Mouse (Mus musculus): ENCODE measurements around the gene Hspbp1. TPM values are rescaled to one million over a fixed set of nuclear protein-coding genes. Genes with fewer than 3 reads are reported as not detected.

Gene Hspbp1
- 132 and 137 TPM in 2 replicates for polyA plus RNA-seq (2014; fragmentation: Nextera tagmentation; extraction: Ambion mirVana)

DNA sequence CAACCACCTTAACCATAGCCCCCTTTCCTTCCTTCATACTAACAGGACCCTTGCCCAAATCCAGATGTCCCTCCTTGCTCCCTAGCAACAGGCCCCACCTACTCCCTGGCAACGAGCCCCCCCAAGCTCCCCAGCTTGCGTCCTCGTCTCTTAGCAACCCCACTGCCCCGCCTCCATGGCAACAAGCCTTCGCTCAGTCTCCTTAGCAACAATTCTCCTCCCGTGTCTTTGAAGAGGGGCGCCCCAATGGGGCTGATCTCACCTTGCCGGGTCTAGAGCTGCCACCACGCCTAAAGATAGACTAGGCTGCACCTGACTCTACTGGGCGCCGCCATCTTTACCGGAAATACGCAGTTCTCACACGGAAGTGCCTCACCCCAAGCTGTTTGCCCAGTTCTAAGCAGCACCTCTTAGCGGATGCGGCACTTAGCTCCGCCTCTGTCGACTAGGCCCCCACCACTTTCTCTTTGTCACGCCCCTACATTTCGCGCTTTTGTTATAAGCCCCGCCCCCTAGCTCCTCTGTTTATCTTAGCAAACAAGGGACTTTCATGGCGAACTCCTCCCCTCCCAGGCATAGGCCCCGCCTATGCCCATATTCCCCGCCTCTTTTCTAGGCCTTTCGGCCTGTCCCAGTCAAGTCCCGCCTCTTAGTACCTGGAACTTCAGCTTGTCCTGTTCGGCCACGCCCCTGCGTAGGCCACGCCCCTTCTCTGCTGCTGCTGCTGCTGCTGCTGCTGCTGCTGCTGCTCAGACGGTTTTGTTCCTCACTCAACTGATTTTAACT, at the start of gene Hspbp1:
Gene Hspbp1 (minus strand): TSS at position 437 of the 786 bp plus-strand sequence.
- ATAC-seq (replicated peaks; ENCODE audit: low FRiP score): peak; percentile 98
- H3K27ac ChIP-seq (ENCODE audit: low read depth, low read length): peak within 1 kb of the TSS; percentile 79; the same call in 1 of the 2 replicates
- H3K9ac ChIP-seq (ENCODE audit: low read depth, low read length): peak within 1 kb of the TSS; percentile 73
- H3K4me1 ChIP-seq (replicated peaks; ENCODE audit: control insufficient read depth, insufficient read depth, low read length): peaks cover 11% of the 10 kb centered on the region
- peak within 1 kb of the TSS; percentile 98 for H3K4me2 ChIP-seq
- H3K4me3 ChIP-seq (ENCODE audit: low read depth, low read length): peak within 1 kb of the TSS; percentile 89
- WGBS: under 1% methylated on average over 32 of the region's 32 CpGs
- peaks cover 9% of the 10 kb centered on the region for H3K36me3 ChIP-seq (ENCODE audit: control insufficient read depth, insufficient read depth, low read length)
- peak; percentile 95 for DNase-seq (ENCODE audit: low spot score)
- no peaks in the 10 kb centered on the region for H3K9me3 ChIP-seq (ENCODE audit: control insufficient read depth, low read length)
- H3K27me3 ChIP-seq (replicated peaks; ENCODE audit: control insufficient read depth, insufficient read depth, low read length): no peaks in the 10 kb centered on the region

DNA sequence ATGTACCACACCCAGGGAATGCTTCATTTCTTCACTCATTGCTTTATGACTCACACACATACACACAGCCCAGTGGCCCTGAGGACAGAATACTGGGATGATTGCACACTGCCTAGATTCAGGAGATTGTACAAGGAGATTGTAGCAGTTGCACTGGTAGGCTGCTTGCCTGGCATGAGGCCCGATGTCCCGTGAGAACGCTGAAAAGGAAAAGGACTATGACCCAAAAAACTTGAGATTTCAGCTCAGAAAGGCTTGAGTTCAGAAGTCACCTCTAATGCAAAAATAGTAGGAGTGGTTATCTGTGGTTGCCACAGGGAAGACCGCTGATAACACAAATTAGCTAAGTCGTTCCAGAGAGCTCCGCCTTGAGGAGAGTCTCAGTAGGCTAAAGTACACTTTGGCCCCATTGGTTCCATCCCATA, 48.1 kb upstream of the Hspbp1 start:
- Histone ChIP-seq H3K27me3 (replicated peaks; ENCODE audit: control insufficient read depth, insufficient read depth, low read length) (no peaks in the 10 kb centered on the region), H3K27ac (ENCODE audit: low read depth, low read length) (no peak overlapping the region), H3K4me3 (ENCODE audit: low read depth, low read length) (no peak overlapping the region), H3K9me3 (ENCODE audit: control insufficient read depth, low read length) (no peaks in the 10 kb centered on the region), H3K36me3 (ENCODE audit: control insufficient read depth, insufficient read depth, low read length) (no peaks in the 10 kb centered on the region), H3K4me2 (peak overlapping the region; percentile 6; the same call in 1 of the 2 replicates), H3K9ac (ENCODE audit: low read depth, low read length) (no peak overlapping the region), H3K4me1 (replicated peaks; ENCODE audit: control insufficient read depth, insufficient read depth, low read length) (peaks cover 3% of the 10 kb centered on the region)
- WGBS: 41% methylated on average over 6 of the region's 6 CpGs
- DNase-seq (ENCODE audit: low spot score) (no peak), ATAC-seq (replicated peaks; ENCODE audit: low FRiP score) (peak; percentile 82)

DNA sequence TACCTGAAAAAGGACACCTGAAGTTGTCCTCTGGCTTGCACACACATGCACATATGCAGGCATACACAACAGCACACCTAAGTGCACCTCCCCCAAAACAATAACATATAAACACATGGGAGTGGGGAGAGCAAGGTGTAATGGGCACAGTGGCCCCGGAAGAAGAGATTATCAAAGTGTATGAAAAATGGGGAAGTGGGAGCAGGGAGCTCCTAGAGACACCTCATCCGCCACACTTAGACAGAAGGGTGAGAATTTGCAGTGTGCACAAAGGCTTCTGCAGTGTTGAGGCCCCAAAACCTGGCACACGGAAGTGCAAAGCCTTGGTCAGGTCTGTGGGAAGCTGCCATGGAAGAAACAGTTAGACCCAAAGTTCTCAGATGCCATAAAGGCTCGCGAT, 46.2 kb upstream of the Hspbp1 start:
- no peak overlapping the region for H3K27ac ChIP-seq (ENCODE audit: low read depth, low read length)
- no peak for ATAC-seq (replicated peaks; ENCODE audit: low FRiP score)
- WGBS: 68% methylated on average over 5 of the region's 5 CpGs

DNA sequence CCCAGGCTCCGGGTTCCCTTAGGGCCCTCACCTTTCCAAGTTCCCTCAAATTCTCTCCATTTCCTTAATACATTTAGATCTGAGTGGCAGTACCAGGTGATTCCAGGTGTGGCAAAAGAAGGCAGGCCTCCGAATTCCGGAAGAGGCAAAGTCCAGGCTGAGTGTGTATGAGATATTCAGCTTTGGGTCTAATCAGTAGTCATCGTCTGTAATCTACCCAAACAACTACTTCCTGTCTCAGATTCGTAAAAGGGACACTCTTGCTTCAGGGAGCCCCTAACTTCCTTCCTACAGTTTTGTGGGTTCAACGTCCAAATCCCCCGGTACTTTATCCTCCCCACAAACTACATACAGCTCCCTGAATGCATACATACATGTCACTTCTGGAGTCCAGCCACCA, 40.3 kb upstream of the Hspbp1 start, which contains the start of gene Tmem150b:
Gene Tmem150b (minus strand): TSS at position 81 of the 400 bp plus-strand sequence.
- WGBS: 42% methylated on average over 7 of the region's 7 CpGs
- no peak within 1 kb of the TSS for H3K4me3 ChIP-seq (ENCODE audit: low read depth, low read length)

More for the DNA sequence above, 46.2 kb upstream of the Hspbp1 start:
- H3K4me1 ChIP-seq (replicated peaks; ENCODE audit: control insufficient read depth, insufficient read depth, low read length): peaks cover 3% of the 10 kb centered on the region
- no peak overlapping the region for H3K4me3 ChIP-seq (ENCODE audit: low read depth, low read length)
- no peaks in the 10 kb centered on the region for H3K27me3 ChIP-seq (replicated peaks; ENCODE audit: control insufficient read depth, insufficient read depth, low read length)
- no peaks in the 10 kb centered on the region for H3K9me3 ChIP-seq (ENCODE audit: control insufficient read depth, low read length)
- no peak overlapping the region for H3K4me2 ChIP-seq
- no peak overlapping the region for H3K9ac ChIP-seq (ENCODE audit: low read depth, low read length)
- H3K36me3 ChIP-seq (ENCODE audit: control insufficient read depth, insufficient read depth, low read length): no peaks in the 10 kb centered on the region
- DNase-seq (ENCODE audit: low spot score): no peak

DNA sequence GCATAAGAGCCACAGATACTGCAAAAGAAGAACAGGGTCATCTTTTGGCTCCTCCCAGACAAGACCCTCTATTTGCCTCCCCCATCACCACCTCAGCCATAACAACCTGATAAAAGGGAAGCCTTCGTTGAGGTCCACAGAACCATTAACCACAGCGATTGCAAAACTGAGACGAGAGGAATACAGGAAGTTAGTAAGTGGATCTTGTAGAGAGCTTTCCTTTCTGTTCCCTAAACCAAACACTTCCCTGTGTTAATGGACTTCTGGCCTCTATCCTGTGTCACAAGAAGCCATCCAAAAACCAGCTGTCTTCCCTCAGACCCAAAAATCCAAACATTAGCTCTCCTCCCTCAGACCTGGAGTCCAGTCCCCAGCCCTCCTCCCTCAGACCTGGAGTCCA, 39.5 kb upstream of the Hspbp1 start:
- Histone ChIP-seq H3K27ac (ENCODE audit: low read depth, low read length) (no peak overlapping the region), H3K36me3 (ENCODE audit: control insufficient read depth, insufficient read depth, low read length) (no peaks in the 10 kb centered on the region), H3K27me3 (replicated peaks; ENCODE audit: control insufficient read depth, insufficient read depth, low read length) (no peaks in the 10 kb centered on the region), H3K4me1 (replicated peaks; ENCODE audit: control insufficient read depth, insufficient read depth, low read length) (no peaks in the 10 kb centered on the region; the same call in 1 of the 2 replicates), H3K9ac (ENCODE audit: low read depth, low read length) (no peak overlapping the region), H3K4me3 (ENCODE audit: low read depth, low read length) (no peak overlapping the region), H3K9me3 (ENCODE audit: control insufficient read depth, low read length) (no peaks in the 10 kb centered on the region), H3K4me2 (no peak overlapping the region; the same call in 1 of the 2 replicates)
- 16% methylated on average over 3 of the region's 3 CpGs for WGBS
- ATAC-seq (replicated peaks; ENCODE audit: low FRiP score): no peak
- no peak for DNase-seq (ENCODE audit: low spot score)

More for the DNA sequence above, 40.3 kb upstream of the Hspbp1 start, which contains the start of gene Tmem150b:
- H3K27ac ChIP-seq (ENCODE audit: low read depth, low read length): no peak within 1 kb of the TSS
- no peak for ATAC-seq (replicated peaks; ENCODE audit: low FRiP score)
- no peaks in the 10 kb centered on the region for H3K36me3 ChIP-seq (ENCODE audit: control insufficient read depth, insufficient read depth, low read length)
- H3K4me2 ChIP-seq: peak within 1 kb of the TSS; percentile 62; the same call in 1 of the 2 replicates
- H3K9me3 ChIP-seq (ENCODE audit: control insufficient read depth, low read length): no peaks in the 10 kb centered on the region
- H3K9ac ChIP-seq (ENCODE audit: low read depth, low read length): no peak within 1 kb of the TSS
- no peaks in the 10 kb centered on the region for H3K27me3 ChIP-seq (replicated peaks; ENCODE audit: control insufficient read depth, insufficient read depth, low read length)
- H3K4me1 ChIP-seq (replicated peaks; ENCODE audit: control insufficient read depth, insufficient read depth, low read length): no peaks in the 10 kb centered on the region; the same call in 1 of the 2 replicates
- DNase-seq (ENCODE audit: low spot score): no peak

DNA sequence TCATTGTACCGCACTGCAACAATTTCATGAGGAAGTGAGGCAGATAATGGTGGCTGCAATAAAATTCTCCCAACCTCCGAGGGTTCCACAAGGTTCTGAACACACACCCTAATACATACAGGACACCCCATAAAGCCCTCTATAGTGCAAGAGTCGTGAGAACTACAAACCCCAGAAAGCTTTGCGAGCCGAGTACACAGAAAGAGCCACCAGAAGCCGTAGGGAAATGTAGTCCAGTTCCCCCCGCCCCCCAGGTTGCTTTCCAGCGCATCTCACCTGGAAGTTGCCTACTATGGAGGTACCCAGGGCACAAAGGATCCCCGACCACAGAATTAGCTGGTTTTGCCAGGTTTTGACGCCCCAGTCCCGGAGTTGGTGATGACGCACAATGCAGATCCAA, 38.6 kb upstream of the Hspbp1 start:
- Histone ChIP-seq H3K36me3 (ENCODE audit: control insufficient read depth, insufficient read depth, low read length) (no peaks in the 10 kb centered on the region), H3K4me1 (replicated peaks; ENCODE audit: control insufficient read depth, insufficient read depth, low read length) (no peaks in the 10 kb centered on the region; the same call in 1 of the 2 replicates), H3K4me2 (peak overlapping the region; percentile 62), H3K9me3 (ENCODE audit: control insufficient read depth, low read length) (no peaks in the 10 kb centered on the region), H3K4me3 (ENCODE audit: low read depth, low read length) (peak overlapping the region; percentile 28; the same call in 1 of the 2 replicates), H3K27me3 (replicated peaks; ENCODE audit: control insufficient read depth, insufficient read depth, low read length) (no peaks in the 10 kb centered on the region), H3K27ac (ENCODE audit: low read depth, low read length) (no peak overlapping the region), H3K9ac (ENCODE audit: low read depth, low read length) (0 out of 2 replicates have a peak overlapping the region, but pooled peaks have one; percentile 16)
- ATAC-seq (replicated peaks; ENCODE audit: low FRiP score): peak; percentile 59; the same call in 1 of the 2 replicates
- WGBS: 35% methylated on average over 12 of the region's 12 CpGs
- DNase-seq (ENCODE audit: low spot score): no peak

DNA sequence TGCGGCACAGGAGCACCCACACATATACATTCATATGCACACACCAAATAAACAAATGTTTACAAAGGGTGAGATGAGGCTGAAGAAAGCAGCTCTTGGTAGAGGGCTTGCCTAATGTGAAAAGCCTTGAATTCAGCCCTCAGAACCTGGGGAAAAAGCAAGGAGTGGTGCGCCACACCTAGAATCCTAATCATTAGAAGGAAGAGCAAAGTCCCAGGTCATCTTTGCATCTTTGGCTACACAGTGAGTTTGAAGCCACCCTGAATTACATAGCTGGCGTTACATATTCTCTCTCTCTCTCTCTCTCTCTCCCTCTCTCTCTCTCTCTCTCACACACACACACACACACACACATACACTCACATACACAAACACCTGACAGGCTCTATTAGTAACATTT, 34.4 kb upstream of the Hspbp1 start:
- DNase-seq (ENCODE audit: low spot score): no peak
- Histone ChIP-seq H3K4me2 (no peak overlapping the region), H3K9ac (ENCODE audit: low read depth, low read length) (no peak overlapping the region), H3K27me3 (replicated peaks; ENCODE audit: control insufficient read depth, insufficient read depth, low read length) (no peaks in the 10 kb centered on the region), H3K36me3 (ENCODE audit: control insufficient read depth, insufficient read depth, low read length) (no peaks in the 10 kb centered on the region), H3K9me3 (ENCODE audit: control insufficient read depth, low read length) (no peaks in the 10 kb centered on the region), H3K27ac (ENCODE audit: low read depth, low read length) (no peak overlapping the region), H3K4me1 (replicated peaks; ENCODE audit: control insufficient read depth, insufficient read depth, low read length) (no peaks in the 10 kb centered on the region), H3K4me3 (ENCODE audit: low read depth, low read length) (no peak overlapping the region)
- WGBS: 87% methylated on average over 3 of the region's 3 CpGs
- ATAC-seq (replicated peaks; ENCODE audit: low FRiP score): no peak

DNA sequence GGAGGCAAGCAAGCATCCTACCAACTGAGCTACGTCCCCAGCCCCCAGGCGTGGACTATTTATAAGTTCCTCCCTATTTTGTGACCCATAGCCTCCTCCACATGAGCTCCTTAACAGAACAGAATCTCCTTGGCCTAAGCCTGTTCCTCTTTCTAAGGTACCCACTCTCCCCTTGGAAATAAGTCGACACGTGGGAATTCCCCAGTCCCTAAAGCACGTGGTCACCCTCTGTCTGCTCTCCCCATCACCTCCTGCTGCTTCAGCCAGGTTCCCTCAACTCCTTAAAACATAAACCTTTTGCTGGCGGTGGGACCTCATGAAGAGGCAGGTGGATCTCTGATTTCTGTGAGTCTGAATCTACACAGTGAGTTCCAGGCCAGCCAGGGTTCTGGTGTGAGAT, 32.1 kb upstream of the Hspbp1 start:
- H3K4me2 ChIP-seq: no peak overlapping the region
- H3K27ac ChIP-seq (ENCODE audit: low read depth, low read length): no peak overlapping the region
- no peaks in the 10 kb centered on the region for H3K27me3 ChIP-seq (replicated peaks; ENCODE audit: control insufficient read depth, insufficient read depth, low read length)
- WGBS: 65% methylated on average over 6 of the region's 6 CpGs
- no peak overlapping the region for H3K4me3 ChIP-seq (ENCODE audit: low read depth, low read length)
- no peak for ATAC-seq (replicated peaks; ENCODE audit: low FRiP score)
- no peaks in the 10 kb centered on the region for H3K9me3 ChIP-seq (ENCODE audit: control insufficient read depth, low read length)
- H3K9ac ChIP-seq (ENCODE audit: low read depth, low read length): no peak overlapping the region
- DNase-seq (ENCODE audit: low spot score): no peak
- H3K4me1 ChIP-seq (replicated peaks; ENCODE audit: control insufficient read depth, insufficient read depth, low read length): no peaks in the 10 kb centered on the region
- 0 out of 2 replicates have a peak, but pooled peaks cover 4% of the 10 kb centered on the region for H3K36me3 ChIP-seq (ENCODE audit: control insufficient read depth, insufficient read depth, low read length)
